Mouse (Mus musculus) liver, adult (tissue): ENCODE measurements at regions not wholly inside any gene's neighbourhood (a gene's known extent, or its start where the extent isn't known, plus 50 kb on each side); places are given as distances from the start of the nearest gene placed in this dataset.

Source experiments
- GATA4 ChIP-seq: IDR thresholded peaks from 2 replicates; pipeline ENCODE4 v1.6.1; 2014; ENCODE audit warnings: mild to moderate bottlenecking, low read length; ENCODE audit not compliant: insufficient replicate concordance

DNA sequence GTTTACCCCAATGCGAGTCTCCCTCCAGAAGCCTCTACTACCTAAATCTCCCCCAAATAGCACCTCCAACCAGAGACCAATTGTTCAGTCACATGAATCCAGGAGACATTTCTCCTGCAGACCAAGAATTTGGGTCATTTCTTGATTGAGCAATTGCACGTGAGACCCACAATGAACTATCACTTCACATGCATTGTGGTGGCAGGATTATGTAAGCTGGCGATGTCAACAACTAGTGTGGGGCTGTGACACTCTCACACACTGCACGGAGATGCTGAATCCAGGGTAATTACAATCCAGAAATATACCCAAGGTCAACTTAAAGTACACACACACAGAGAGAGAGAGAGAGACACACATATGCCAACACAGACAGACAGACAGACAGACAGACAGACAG, 148.5 kb upstream of the Dyrk2 start:
- no peak for TF ChIP-seq GATA4

DNA sequence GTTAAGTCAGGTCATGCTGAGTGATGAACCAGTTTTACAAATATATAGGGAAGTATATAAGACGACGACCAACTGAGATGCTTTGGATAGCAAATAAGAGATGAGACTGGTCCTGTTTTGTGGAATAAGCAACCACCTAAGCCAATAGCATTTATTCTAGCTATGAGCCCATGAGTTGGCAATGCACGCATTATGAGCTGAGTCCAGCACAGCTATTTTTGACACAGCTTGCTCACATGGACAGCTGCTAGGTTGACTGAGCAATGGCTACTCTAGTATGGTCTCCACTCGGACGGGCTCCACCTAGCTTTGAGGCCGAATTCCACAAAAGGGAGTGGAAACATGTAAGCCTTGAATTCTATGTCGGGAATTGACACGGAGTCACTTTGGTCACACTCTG, 146.1 kb upstream of the Dyrk2 start:
- no peak for TF ChIP-seq GATA4

DNA sequence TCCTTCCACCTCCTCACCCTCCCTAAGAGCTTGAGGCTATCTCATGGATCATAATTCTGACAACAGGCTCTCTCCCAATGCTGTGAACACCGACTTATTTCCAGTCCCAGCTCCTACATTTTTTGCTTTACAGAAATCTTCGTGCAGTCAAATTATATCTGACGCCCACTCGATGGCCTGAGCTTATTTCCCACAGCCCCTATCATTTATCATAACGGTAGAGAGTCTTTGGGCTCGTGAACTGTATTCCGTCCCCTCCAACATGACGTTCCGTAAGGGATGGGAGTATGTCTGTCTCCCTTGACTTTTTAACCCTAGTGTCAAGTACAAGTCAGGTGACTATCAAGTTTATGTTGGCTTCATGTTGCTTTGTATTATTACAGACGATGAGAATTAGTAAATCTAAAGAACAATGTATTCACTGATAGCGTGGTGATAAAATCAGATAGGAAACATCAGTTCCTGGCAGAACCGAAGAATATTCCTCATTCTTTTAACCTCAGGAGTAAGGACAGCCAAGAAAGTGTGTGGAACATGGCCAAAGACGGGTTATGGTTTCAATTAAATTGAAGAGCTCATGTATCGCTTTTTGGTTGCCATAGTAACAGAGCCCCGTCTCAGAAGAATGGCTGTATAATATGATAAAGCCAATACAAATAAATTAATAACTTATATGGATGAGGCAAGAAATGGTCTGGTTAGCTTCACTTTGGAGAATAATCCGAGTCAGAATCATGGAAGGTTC, 145.5 kb upstream of the Dyrk2 start:
- TF ChIP-seq GATA4: no peak

DNA sequence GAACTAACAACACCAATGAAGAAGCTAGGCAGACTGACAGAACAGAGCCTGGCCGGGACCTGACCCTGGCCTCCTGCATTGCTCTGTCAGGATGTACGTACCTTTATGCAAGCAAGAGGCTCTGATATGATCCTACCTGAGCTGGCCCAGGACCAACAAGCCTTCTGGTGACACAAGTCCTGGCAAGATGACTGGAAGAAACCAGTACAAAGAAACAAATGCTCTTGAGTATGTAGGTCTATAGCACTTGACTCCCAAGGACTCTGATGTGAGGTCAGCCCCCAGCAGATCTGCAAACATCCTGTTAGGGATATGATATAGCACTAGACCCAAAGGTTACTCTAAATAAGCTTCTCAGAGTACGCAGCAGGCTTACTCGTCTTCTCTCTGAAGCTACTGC, 144.7 kb upstream of the Dyrk2 start:
- TF ChIP-seq GATA4: no peak

DNA sequence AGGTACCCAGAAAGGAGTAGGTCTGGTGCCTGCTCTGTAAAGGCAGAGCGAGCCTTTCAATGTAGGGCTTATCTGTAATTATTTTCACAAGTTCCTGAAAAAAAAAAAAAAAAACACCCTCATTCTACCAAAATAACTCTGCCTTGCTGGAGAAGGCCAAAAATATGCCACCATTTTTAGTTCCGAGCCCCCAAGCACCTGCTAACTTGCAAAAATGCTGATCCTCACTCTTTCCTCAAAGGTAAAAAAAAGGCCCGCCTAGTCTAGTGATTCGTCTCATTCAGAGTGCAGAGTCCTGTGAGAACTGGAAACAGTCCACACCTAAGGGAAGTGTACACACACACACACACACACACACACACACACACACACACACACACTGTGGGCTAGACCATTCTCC, 143.7 kb upstream of the Dyrk2 start:
- TF ChIP-seq GATA4: no peak

DNA sequence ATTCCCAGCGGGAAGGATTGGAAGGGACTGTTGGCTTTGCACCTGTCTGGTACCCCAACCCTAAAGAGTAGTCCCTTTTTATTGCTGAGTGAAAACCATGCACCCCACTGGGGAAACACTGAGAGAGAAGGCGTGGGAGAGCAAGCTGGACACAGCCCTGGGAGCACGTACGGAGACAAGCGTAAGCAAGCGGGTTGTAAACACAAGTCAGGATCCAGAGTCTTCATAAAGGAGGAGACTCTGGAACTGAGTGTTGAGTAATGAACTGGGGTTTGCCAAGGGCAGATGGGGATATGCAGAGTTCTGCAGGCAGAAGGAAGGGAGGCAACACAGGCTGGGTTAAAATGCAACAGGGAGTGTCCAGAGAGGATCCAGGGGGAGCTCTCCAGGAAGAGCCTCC, 141.5 kb upstream of the Dyrk2 start:
- TF ChIP-seq GATA4: no peak

DNA sequence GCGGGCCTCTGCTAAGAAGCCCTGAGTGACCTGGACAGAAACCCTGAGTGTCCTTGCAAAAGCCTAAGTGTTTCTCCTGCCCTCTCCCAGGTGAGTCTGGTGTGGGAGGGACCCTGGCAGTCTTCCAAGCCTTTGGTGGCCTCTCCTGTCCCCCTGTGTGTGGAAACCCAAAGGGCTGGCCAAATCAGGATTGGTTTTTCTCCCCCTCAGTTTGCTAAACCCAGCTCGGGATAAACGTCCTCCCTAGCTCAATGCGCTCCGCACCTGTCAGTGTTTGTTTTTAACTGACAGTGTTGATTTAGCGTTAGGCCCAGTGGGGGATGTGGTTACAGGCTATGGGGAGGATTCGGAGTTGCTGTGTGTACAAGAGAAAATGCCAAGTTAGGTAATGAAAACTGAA, 140.9 kb upstream of the Dyrk2 start:
- no peak for TF ChIP-seq GATA4

DNA sequence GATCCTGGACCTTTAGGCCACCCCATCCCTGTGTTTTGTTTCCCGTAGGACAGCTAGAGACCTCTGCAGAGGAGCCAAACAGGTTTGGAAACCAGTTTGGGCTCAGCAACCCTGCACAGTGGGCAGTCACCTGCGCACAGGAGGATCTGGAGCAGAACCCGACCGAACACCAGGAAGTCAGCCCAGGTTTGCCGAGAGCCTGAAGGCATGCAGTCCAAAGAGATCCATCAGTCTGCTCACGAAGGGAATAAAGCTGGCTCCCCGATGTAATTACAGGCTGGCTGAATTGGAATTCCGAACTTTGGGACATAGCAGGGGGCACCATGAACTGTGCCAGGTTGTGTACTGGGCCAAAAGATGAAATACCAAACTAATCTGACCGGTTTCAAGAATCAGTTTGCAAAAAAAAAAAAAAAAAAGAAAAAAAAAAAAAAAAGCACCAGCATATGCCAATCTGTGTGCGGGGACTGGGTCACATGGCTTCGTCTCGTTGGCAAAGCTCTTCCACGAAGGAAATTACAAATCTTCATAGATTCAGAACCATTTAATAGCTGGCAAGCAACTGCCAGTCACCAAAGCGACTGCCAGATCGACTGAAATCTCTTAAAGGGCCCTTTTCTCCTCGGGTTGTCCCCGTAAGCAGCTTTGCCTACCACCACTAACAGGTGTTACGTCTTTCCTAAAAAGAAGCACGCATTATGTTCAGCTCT, 137.0 kb upstream of the Dyrk2 start:
- TF ChIP-seq GATA4: no peak

DNA sequence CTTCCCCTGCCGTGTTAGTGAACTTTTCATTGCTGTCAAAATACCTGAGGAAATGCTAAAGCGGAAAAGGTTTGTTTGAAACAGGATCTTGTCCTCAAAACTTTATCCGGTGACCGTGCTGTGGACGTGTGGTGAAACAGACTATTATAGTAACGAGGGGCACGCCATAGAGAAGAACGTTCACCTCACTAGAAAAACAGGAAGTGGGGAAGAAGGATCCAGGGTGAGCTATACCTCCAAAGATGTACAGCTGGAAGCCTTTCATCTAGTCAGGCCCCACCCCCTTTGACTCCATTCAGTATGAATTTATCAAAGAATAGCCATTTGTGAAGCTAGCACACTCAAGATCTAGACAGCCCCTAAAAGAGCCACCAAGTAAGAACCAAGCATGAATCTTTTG, 135.5 kb upstream of the Dyrk2 start:
- no peak for TF ChIP-seq GATA4

DNA sequence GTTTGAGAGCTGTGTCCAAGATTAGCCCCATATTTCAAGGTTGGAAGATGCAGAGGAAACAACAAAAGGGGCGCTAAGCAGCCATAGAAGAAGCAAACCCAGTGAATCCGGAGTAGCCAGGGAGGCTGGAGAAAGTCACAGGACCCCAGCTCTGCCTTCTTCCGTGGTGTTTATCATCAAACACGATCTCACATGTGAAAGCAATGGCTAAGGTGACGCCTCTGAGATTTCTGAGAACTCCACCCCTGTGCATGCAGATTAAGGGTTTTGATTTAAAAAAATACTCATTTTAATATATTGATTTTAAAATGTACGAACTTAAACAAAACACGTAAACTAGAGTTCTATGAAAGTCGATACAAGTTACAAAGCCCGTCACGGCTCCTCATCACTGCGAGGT, 134.4 kb upstream of the Dyrk2 start:
- no peak for TF ChIP-seq GATA4

DNA sequence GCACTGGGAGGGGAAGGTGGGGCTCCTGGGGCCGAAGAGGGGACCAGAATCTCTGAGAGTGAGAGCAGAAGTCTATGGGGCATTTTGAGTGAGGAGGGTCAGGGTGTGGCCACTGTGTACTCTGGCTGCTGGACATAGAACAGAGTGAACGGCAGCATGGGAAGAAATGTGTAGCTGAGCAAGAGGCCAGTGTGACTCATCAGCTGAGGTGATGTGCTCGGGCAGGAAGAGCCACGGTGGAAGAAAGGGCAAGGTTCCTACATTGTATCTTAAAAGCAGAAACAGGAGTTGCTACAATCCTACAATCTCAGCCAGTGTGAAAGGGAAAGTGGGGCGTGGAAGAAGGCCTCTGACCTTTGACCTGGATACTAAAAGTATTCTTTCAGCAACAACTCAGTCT, 133.8 kb upstream of the Dyrk2 start:
- TF ChIP-seq GATA4: no peak

DNA sequence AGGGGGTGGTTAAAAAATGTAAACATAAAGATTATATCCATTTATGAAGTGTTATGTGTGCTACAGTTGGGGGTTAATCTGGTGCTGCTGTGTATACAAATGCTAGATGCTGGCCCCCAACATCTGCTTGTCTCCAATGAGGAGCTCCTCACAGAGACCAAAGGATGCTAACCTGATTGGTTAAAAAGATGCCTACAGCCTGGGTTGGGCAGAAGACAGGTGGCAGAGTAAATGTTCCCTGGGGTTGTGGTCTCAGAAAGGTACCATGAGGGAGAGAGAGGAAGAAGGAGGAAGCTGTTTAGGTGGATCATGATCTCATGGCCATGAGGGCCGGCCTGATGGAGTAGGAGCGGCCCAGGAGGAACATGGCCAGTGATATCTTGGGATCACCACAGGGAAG, 133.0 kb upstream of the Dyrk2 start:
- no peak for TF ChIP-seq GATA4

DNA sequence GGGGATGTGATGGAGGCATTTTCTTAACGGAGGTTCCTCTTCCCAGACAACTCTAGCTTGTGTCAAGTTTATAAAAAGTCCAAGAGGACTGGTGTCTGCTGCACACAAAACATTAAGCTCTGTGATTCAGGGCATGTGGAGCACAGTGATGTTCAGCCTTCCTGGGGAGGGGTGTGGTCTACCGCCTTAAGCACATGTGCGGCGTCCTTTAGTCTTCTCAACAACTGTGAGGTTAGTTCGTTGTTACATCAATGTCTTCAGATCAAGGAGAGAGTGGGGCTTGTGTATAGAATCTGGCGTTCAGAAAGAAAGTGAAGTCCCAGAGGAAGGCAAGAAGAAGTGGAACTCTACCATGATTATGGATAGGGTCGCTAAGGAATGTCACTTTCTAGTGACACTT, 131.9 kb upstream of the Dyrk2 start:
- TF ChIP-seq GATA4: no peak

DNA sequence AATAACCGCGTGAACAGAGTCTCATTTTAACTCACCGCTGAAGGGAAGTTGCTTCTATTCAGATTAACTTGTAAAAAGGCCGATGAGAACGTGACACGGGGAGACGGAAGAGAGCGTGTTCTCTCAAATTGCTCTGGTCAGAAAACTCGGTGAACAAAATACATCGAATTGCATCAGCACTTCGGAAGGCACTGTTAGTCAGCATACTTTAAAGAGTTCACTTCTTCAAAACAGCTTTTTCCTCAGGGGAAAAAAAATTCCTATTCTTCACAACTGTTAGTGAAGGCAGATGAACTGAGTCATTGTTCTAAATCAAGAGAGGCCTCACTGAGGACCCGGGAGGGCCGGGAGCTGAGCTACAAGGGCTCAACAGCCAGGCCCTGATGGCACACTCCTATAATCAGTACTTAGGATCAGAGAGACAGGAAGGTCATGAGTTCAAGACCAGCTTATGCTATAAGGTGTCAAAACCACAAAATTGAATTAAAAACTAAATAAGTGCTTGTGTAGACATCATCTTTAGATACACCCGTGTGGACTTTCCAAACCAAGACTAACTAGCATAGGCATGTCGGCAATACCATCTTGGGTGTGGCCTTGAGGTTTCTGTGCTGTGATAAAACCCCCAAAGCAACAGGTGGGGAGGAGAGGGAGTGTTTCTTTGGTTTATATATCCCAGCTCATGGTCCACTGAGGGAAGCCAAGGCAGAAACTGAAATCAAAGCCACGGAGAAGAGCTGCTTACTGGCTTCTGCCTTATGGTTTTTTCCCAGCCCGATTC, 131.2 kb upstream of the Dyrk2 start:
- no peak for TF ChIP-seq GATA4

DNA sequence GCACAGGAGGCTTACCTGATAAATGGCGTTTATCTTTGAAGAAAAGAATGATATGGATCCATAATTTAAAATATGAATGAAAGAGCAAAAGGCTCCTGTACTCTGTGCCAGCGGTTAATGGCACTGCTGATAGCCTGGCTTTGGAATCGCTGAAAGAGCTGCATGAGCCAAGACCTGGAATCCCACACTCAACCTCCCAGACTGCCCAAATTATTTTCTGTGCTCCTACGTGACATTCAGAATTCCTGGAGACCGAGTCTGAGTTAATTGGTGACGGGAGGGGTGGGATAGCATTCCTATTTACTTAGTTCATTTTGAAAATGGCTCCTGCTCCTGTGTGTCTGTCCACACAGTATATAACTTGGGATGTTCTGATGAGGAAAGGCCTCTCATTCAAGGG, 129.0 kb upstream of the Dyrk2 start:
- no peak for TF ChIP-seq GATA4

DNA sequence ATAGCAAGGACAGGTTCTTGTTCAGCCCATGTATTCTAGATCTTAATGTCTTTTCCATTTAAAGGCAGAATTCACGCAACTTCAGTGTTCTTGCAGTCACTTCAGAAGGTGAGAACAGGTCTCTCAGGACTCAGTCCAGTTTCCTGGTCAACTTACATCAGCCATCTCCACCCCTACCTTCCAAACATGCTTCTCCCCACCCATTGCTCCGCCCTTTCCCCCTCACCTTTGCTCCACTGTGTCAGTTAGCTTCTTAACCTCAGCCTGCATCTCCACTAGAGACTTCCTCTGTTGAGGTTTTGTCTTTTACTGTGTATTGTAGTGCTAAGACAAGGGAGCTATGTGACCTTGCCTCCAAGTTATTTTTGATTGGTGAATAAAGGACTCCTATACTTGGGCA, 127.0 kb upstream of the Dyrk2 start:
- TF ChIP-seq GATA4: no peak
